Mouse (Mus musculus) heart, postnatal 0 days (tissue): ENCODE measurements around the gene Nedd4. TPM values are rescaled to one million over a fixed set of nuclear protein-coding genes. Genes with fewer than 3 reads are reported as not detected.

Source experiments
- ATAC-seq: fragments of 200-750 bp; cut with Nextera tagmentation; 2 replicates; pipeline ENCODE4 v1.8.0; 2017; ENCODE audit warnings: low read depth, moderate number of reproducible peaks, moderate library complexity; ENCODE audit not compliant: insufficient read depth
- DNase-seq: peaks from one replicate; pipeline ENCODE4 v3.0.0-alpha.2; 2016; ENCODE audit warnings: low spot score
- H3K27ac ChIP-seq: fragments of 300-500 bp; sonication (generic); 2 replicates; pipeline ENCODE4 v1.5.1; 2014; ENCODE audit warnings: low read depth, mild to moderate bottlenecking
- H3K27me3 ChIP-seq: fragments of 300-500 bp; sonication (generic); 2 replicates; pipeline ENCODE4 v1.6.1; 2014; ENCODE audit warnings: low read length, mixed read lengths; ENCODE audit not compliant: control insufficient read depth, insufficient read depth
- H3K36me3 ChIP-seq: fragments of 300-500 bp; sonication (generic); replicated peaks from 2 replicates; pipeline ENCODE4 v1.6.1; 2014; ENCODE audit warnings: low read length, mixed read lengths; ENCODE audit not compliant: control insufficient read depth, insufficient read depth
- H3K4me1 ChIP-seq: fragments of 300-500 bp; sonication (generic); 2 replicates; pipeline ENCODE4 v1.6.1; 2014; ENCODE audit warnings: antibody characterized with exemption; ENCODE audit not compliant: control insufficient read depth, insufficient read depth
- H3K4me2 ChIP-seq: fragments of 300-500 bp; sonication (generic); 2 replicates; pipeline ENCODE4 v1.6.1; 2014; ENCODE audit warnings: low read depth, mild to moderate bottlenecking, low read length, moderate library complexity
- H3K4me3 ChIP-seq: fragments of 300-500 bp; sonication (generic); 2 replicates; pipeline ENCODE4 v1.5.1; 2014; ENCODE audit warnings: low read depth, low read length
- H3K9ac ChIP-seq: fragments of 300-500 bp; sonication (generic); replicated peaks from 2 replicates; pipeline ENCODE4 v1.6.1; 2014; ENCODE audit warnings: low read depth, low read length, mixed read lengths
- H3K9me3 ChIP-seq: fragments of 300-500 bp; sonication (generic); replicated peaks from 2 replicates; pipeline ENCODE4 v1.6.1; 2016; ENCODE audit warnings: low read length; ENCODE audit not compliant: control insufficient read depth
- CTCF ChIP-seq: IDR thresholded peaks from 2 replicates; pipeline ENCODE4 v1.5.1; 2016; ENCODE audit warnings: antibody characterized with exemption, control low read depth, low read depth
- EP300 ChIP-seq: IDR thresholded peaks from 2 replicates; pipeline ENCODE4 v1.6.1; 2016; ENCODE audit warnings: antibody characterized with exemption, low read depth
- WGBS: fragments of 180-500 bp; shearing (Covaris S2); extraction: QIAGEN DNeasy Blood & Tissue Kit; methylation state at CpG from one replicate; pipeline ENCODE4 v1.1.7; 2014; 5-methylcytosine and 5-hydroxymethylcytosine counted together
- polyA plus RNA-seq: library from polyadenylated mRNA; unstranded; fragments of >200 nt; fragmentation: Nextera tagmentation; extraction: Ambion mirVana; gene quantifications from 2 replicates; pipeline ENCODE4 v1.2.1, GENCODE M21; 2015
- total RNA-seq: library from RNA; depleted of rRNA; stranded (reverse); fragments of >200 nt; gene quantifications from 2 replicates; pipeline ENCODE4 v1.2.3, GENCODE M21; 2014; ENCODE audit warnings: low replicate concordance

The Nedd4 gene
- total and polyA plus RNA-seq, 2 experiments from 2014 or later: 303 to 444 TPM

GRCm38 (mm10) chr9:72782121-72782520 lies 120.0 kb downstream of the Nedd4 start:
- ATAC-seq: no peak
- H3K27ac ChIP-seq: no peak overlapping the region
- WGBS: 23% methylated on average over 8 of the region's 8 CpGs
- H3K4me1 ChIP-seq: no peaks in the 10 kb centered on the region
- H3K36me3 ChIP-seq: no peaks in the 10 kb centered on the region
- no peak overlapping the region for H3K4me2 ChIP-seq
- no peak overlapping the region for H3K9ac ChIP-seq
- no peaks in the 10 kb centered on the region for H3K27me3 ChIP-seq
- no peaks in the 10 kb centered on the region for H3K9me3 ChIP-seq
- H3K4me3 ChIP-seq: no peak overlapping the region
- no peak for DNase-seq
- TF ChIP-seq EP300 (no peak), CTCF (no peak)

GRCm38 (mm10) chr9:72787732-72788131 lies 125.6 kb downstream of the Nedd4 start:
- H3K36me3 ChIP-seq: no peaks in the 10 kb centered on the region
- H3K9ac ChIP-seq: no peak overlapping the region
- no peak overlapping the region for H3K4me2 ChIP-seq
- WGBS: 92% methylated on average over 1 of the region's 1 CpGs
- TF ChIP-seq CTCF: no peak
- TF ChIP-seq EP300: no peak
- ATAC-seq (no peak), DNase-seq (no peak)
- H3K27me3 ChIP-seq: no peaks in the 10 kb centered on the region
- no peaks in the 10 kb centered on the region for H3K9me3 ChIP-seq
- peaks cover 12% of the 10 kb centered on the region for H3K4me1 ChIP-seq
- no peak overlapping the region for H3K27ac ChIP-seq
- H3K4me3 ChIP-seq: no peak overlapping the region

- Histone ChIP-seq H3K9me3 (no peaks in the 10 kb centered on the region; the same call in 1 of the 2 replicates), H3K27me3 (no peaks in the 10 kb centered on the region), H3K9ac (no peak overlapping the region), H3K36me3 (no peaks in the 10 kb centered on the region), H3K4me1 (peaks cover 12% of the 10 kb centered on the region), H3K4me2 (no peak overlapping the region; the same call in 1 of the 2 replicates), H3K27ac (peak overlapping the region; percentile 4; the same call in 1 of the 2 replicates), H3K4me3 (no peak overlapping the region)
- DNase-seq: no peak
- WGBS: 48% methylated on average over 14 of the region's 14 CpGs
- ATAC-seq: no peak
- TF ChIP-seq CTCF (no peak), EP300 (no peak)
Observed at GRCm38 (mm10) chr9:72790530-72791212, 128.5 kb downstream of the Nedd4 start.

- no peak overlapping the region for H3K4me3 ChIP-seq
- peak overlapping the region; percentile 16 for H3K4me2 ChIP-seq
- whole genome bisulfite sequencing: 26% methylated on average over 10 of the region's 10 CpGs
- H3K4me1 ChIP-seq: peaks cover 12% of the 10 kb centered on the region
- TF ChIP-seq CTCF (no peak), EP300 (no peak)
- H3K9me3 ChIP-seq: no peaks in the 10 kb centered on the region; the same call in 1 of the 2 replicates
- ATAC-seq: no peak
- H3K27me3 ChIP-seq: no peaks in the 10 kb centered on the region
- no peaks in the 10 kb centered on the region for H3K36me3 ChIP-seq
- no peak overlapping the region for H3K27ac ChIP-seq
- H3K9ac ChIP-seq: no peak overlapping the region
- no peak for DNase-seq
Observed at GRCm38 (mm10) chr9:72791213-72791582, 129.1 kb downstream of the Nedd4 start.

- no peaks in the 10 kb centered on the region for H3K27me3 ChIP-seq
- H3K27ac ChIP-seq: no peak overlapping the region
- TF ChIP-seq CTCF (no peak), EP300 (no peak)
- no peaks in the 10 kb centered on the region for H3K36me3 ChIP-seq
- no peak for DNase-seq
- peaks cover 12% of the 10 kb centered on the region for H3K4me1 ChIP-seq
- H3K4me3 ChIP-seq: no peak overlapping the region
- no peak for ATAC-seq
- H3K4me2 ChIP-seq: peak overlapping the region; percentile 16
- no peaks in the 10 kb centered on the region; the same call in 1 of the 2 replicates for H3K9me3 ChIP-seq
- H3K9ac ChIP-seq: no peak overlapping the region
- 14% methylated on average over 6 of the region's 6 CpGs for WGBS
Observed at GRCm38 (mm10) chr9:72791681-72792080, 129.5 kb downstream of the Nedd4 start.

- no peak for TF ChIP-seq EP300
- H3K36me3 ChIP-seq: no peaks in the 10 kb centered on the region
- DNase-seq (no peak), ATAC-seq (no peak)
- H3K9me3 ChIP-seq: no peaks in the 10 kb centered on the region; the same call in 1 of the 2 replicates
- H3K9ac ChIP-seq: no peak overlapping the region
- 82% methylated on average over 3 of the region's 3 CpGs for WGBS
- no peak overlapping the region for H3K27ac ChIP-seq
- H3K27me3 ChIP-seq: no peaks in the 10 kb centered on the region
- no peak overlapping the region for H3K4me3 ChIP-seq
- no peak overlapping the region for H3K4me2 ChIP-seq
- peaks cover 12% of the 10 kb centered on the region for H3K4me1 ChIP-seq
Observed at GRCm38 (mm10) chr9:72795243-72795642, 133.1 kb downstream of the Nedd4 start.
